Comparison of ENCODE assay signal across 8 mouse cellular contexts in the genomic region with DNA sequence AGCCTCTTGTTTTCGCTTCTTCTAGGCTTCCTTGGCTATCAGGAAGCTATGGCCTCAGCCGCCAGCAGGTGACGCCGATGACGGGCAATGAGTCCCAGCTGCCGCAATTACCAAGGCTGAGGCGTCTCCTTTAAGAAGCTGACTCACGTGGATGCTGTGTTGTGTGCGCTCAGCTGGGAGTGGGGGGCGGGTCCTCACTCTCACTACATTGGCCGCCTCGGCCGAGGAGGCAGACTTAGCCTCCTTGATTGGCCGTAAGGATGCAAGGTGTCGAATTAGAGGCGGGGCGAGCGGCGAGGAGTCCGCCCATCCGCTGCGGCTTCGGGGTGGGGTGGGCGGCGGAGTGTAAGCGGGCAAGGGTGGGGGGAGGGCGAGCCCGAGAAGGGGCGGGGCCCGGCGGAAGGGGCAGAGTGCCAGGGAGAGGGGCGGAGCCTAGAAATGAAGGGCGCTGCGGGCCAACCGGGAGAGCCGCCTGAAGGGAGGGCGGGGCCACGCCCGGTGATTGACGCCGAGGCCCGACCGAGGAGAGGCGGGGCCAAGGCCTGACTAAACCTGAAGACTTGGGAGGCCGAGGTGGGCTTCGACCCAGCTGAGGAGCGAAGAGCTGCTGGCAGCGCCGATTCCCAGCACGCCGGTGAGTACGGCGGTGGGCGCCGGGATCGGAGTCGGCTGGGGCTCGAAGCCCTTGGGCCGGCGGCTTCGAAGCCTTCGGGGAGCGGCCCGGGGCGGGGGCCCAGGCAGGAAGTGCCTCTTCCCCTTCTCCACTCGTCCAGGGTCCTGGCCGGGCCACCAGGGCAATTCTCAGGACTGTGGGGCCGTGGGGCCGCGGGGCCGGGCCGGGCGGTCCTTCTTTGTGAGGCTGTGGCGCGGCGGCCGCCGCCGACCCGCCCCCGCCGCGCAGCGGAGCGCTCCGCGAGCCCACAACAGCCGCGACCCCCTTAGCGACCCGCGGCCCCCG. TPM values are rescaled to one million over a fixed set of nuclear protein-coding genes. Genes with fewer than 3 reads are reported as not detected.
DNase-seq lines count a peak whose midpoint lies in the region; ATAC-seq lines count a peak whose summit lies in the region.

TSS of gene Ypel5 (plus strand) at position 296 of the 958 bp plus-strand sequence.

- peak within 1 kb of the TSS; percentile 60 for H3K4me2 ChIP-seq in hindbrain, embryonic 11.5 days (replicated peaks; ENCODE audit: low read depth, low read length)

- H3K9ac ChIP-seq in hindbrain, embryonic 11.5 days (ENCODE audit: low read depth, low read length) = peak within 1 kb of the TSS; percentile 92

- H3K9me3 ChIP-seq in hindbrain, embryonic 11.5 days (ENCODE audit: control insufficient read depth, low read length) = no peaks in the 10 kb centered on the region

- H3K4me3 ChIP-seq in hindbrain, embryonic 11.5 days (ENCODE audit: low read depth, low read length) = peak within 1 kb of the TSS; percentile 84

- peak within 1 kb of the TSS; percentile 93 for H3K27ac ChIP-seq in hindbrain, embryonic 11.5 days (ENCODE audit: low read depth, low read length)

- no peaks in the 10 kb centered on the region for H3K4me1 ChIP-seq in hindbrain, embryonic 11.5 days (replicated peaks; ENCODE audit: control insufficient read depth, insufficient read depth, low read length)

- H3K27me3 ChIP-seq in hindbrain, embryonic 11.5 days (ENCODE audit: control insufficient read depth, insufficient read depth, low read length) = no peaks in the 10 kb centered on the region

- H3K36me3 ChIP-seq in hindbrain, embryonic 11.5 days (ENCODE audit: control insufficient read depth, insufficient read depth, low read length) = no peaks in the 10 kb centered on the region

- peak; percentile 100 for DNase-seq in Muller cell, postnatal 12 days (ENCODE audit: inconsistent ontology term)
- DNase-seq in cerebellum, adult 9-11 months = peak; percentile 100
- peak; percentile 97 to 99 for DNase-seq in frontal cortex, adult 2 months (ENCODE audit: extremely low spot score in 1 of 2, low spot score in 1 of 2)
- DNase-seq in hindbrain, embryonic 11.5 days (ENCODE audit: low spot score) = peak; percentile 98
- peak; percentile 98 to 99 for DNase-seq in layer of hippocampus, postnatal 10 days (ENCODE audit: low spot score in 2 of 2)
- DNase-seq in lung, postnatal 10 days = peak; percentile 99
- peak; percentile 98 for DNase-seq in ovary, postnatal 36 days (ENCODE audit: low spot score)
- peak; percentile 98 for DNase-seq in thymus, postnatal 25 days

- ATAC-seq in hindbrain, embryonic 11.5 days (ENCODE audit: low FRiP score) = peak; percentile 99

- 1% methylated on average over 72 of the region's 93 CpGs for WGBS in hindbrain, embryonic 11.5 days

RNA-seq across cellular contexts. Expression of gene Ypel5, which starts in this region (rescaled TPM):
- polyA plus RNA-seq in frontal cortex, adult 2 months (2012; rRNA removed) = 105 and 109 TPM in 2 replicates
- 79.3 and 80.4 TPM in 2 replicates for polyA plus RNA-seq in hindbrain, embryonic 11.5 days (2014; fragmentation: Nextera tagmentation; extraction: Ambion mirVana)
- total RNA-seq in layer of hippocampus, postnatal 10 days (2021) = 10 to 100 TPM; 50.3 to 51.6 TPM

Comparison
In these comparisons a context has a peak if more than half of its experiments do, and no peak if none do; other contexts are left out.
1. Peak in every context shown above with its lines: DNase-seq, ATAC-seq, H3K4me3 ChIP-seq and H3K27ac ChIP-seq.